Mouse (Mus musculus) liver, embryonic 16.5 days (tissue): ENCODE data around the gene Wdr38. TPM values are rescaled to one million over a fixed set of nuclear protein-coding genes. Genes with fewer than 3 reads are reported as not detected.
"Not testable (repeated sequence)": the region's sequence is repeated elsewhere in the genome, so short reads cannot be mapped to it uniquely, and the experiment has no call there.

Source experiments
- ATAC-seq: fragments of 200-750 bp; cut with Nextera tagmentation; 2 replicates; pipeline ENCODE4 v1.8.0; 2017; ENCODE audit warnings: low read depth, mild to moderate bottlenecking, moderate number of reproducible peaks, moderate library complexity
- H3K27ac ChIP-seq: fragments of 300-500 bp; sonication (generic); 2 replicates; pipeline ENCODE4 v1.5.1; 2014; ENCODE audit warnings: mild to moderate bottlenecking, low read length
- H3K27me3 ChIP-seq: fragments of 300-500 bp; sonication (generic); 2 replicates; pipeline ENCODE4 v1.6.1; 2014; ENCODE audit warnings: low read depth, low read length, mixed read lengths; ENCODE audit not compliant: control insufficient read depth, insufficient read depth
- H3K36me3 ChIP-seq: fragments of 300-500 bp; sonication (generic); 2 replicates; pipeline ENCODE4 v1.6.1; 2014; ENCODE audit warnings: mild to moderate bottlenecking; ENCODE audit not compliant: control insufficient read depth, insufficient read depth
- H3K4me1 ChIP-seq: fragments of 300-500 bp; sonication (generic); 2 replicates; pipeline ENCODE4 v1.6.1; 2014; ENCODE audit warnings: low read depth, low read length, mixed read lengths; ENCODE audit not compliant: control insufficient read depth
- H3K4me2 ChIP-seq: fragments of 300-500 bp; sonication (generic); 2 replicates; pipeline ENCODE4 v1.6.1; 2014; ENCODE audit warnings: low read depth, low read length, mixed read lengths
- H3K4me3 ChIP-seq: fragments of 300-500 bp; sonication (generic); 2 replicates; pipeline ENCODE4 v1.5.1; 2014; ENCODE audit warnings: low read depth, mild to moderate bottlenecking, low read length
- H3K9ac ChIP-seq: fragments of 300-500 bp; sonication (generic); 2 replicates; pipeline ENCODE4 v1.6.1; 2014; ENCODE audit warnings: low read depth, low read length
- H3K9me3 ChIP-seq: fragments of 300-500 bp; sonication (generic); replicated peaks from 2 replicates; pipeline ENCODE4 v1.6.1; 2016; ENCODE audit warnings: low read length; ENCODE audit not compliant: control insufficient read depth
- WGBS: fragments of 180-500 bp; shearing (Covaris S2); extraction: QIAGEN DNeasy Blood & Tissue Kit; methylation state at CpG from one replicate; pipeline ENCODE4 v1.1.7; 2014; ENCODE audit not compliant: insufficient replicate concordance; 5-methylcytosine and 5-hydroxymethylcytosine counted together
- polyA plus RNA-seq: library from polyadenylated mRNA; unstranded; fragments of >200 nt; fragmentation: Nextera tagmentation; extraction: Ambion mirVana; gene quantifications from 2 replicates; pipeline ENCODE4 v1.2.1, GENCODE M21; 2015

Wdr38 gene
- polyA plus RNA-seq, 1 experiment from 2014 or later = 0.85 TPM

- no peaks in the 10 kb centered on the region for H3K27me3 ChIP-seq
- peak overlapping the region; percentile 82 for H3K9ac ChIP-seq
- peak overlapping the region; percentile 91 for H3K4me3 ChIP-seq
- peak overlapping the region; percentile 92 for H3K4me2 ChIP-seq
- H3K27ac ChIP-seq = peak overlapping the region; percentile 96
- peaks cover 48% of the 10 kb centered on the region for H3K4me1 ChIP-seq
- WGBS = 3% methylated on average over 3 of the region's 3 CpGs
- no peaks in the 10 kb centered on the region for H3K9me3 ChIP-seq
- peaks cover 9% of the 10 kb centered on the region for H3K36me3 ChIP-seq
- ATAC-seq = no peak
Observed at GRCm38 (mm10) chr2:39008954-39009365, 11.7 kb downstream of the Wdr38 start.

- not testable (repeated sequence) for H3K27me3 ChIP-seq, H3K27ac ChIP-seq, H3K4me3 ChIP-seq, H3K4me2 ChIP-seq, H3K9me3 ChIP-seq, ATAC-seq, H3K9ac ChIP-seq
- peaks cover 14% of the 10 kb centered on the region for H3K36me3 ChIP-seq
- peaks cover 43% of the 10 kb centered on the region for H3K4me1 ChIP-seq
- 82% methylated on average over 5 of the region's 5 CpGs for WGBS
Observed at GRCm38 (mm10) chr2:39010144-39010543, 12.9 kb downstream of the Wdr38 start.

- peaks cover 37% of the 10 kb centered on the region for H3K4me1 ChIP-seq
- H3K9ac ChIP-seq = no peak overlapping the region
- H3K9me3 ChIP-seq = no peaks in the 10 kb centered on the region
- H3K4me2 ChIP-seq = no peak overlapping the region
- peaks cover 18% of the 10 kb centered on the region for H3K36me3 ChIP-seq
- no peak for ATAC-seq
- H3K27me3 ChIP-seq = no peaks in the 10 kb centered on the region
- no peak overlapping the region for H3K4me3 ChIP-seq
- no peak overlapping the region for H3K27ac ChIP-seq
Observed at GRCm38 (mm10) chr2:39011264-39011663, 14.0 kb downstream of the Wdr38 start.

GRCm38 (mm10) chr2:39011971-39012370 lies 14.7 kb downstream of the Wdr38 start:
- H3K27ac ChIP-seq = no peak overlapping the region
- no peak overlapping the region for H3K4me3 ChIP-seq
- WGBS = 82% methylated on average over 3 of the region's 3 CpGs
- H3K4me1 ChIP-seq = peaks cover 31% of the 10 kb centered on the region
- H3K4me2 ChIP-seq = no peak overlapping the region
- no peak overlapping the region for H3K9ac ChIP-seq
- H3K9me3 ChIP-seq = no peaks in the 10 kb centered on the region
- ATAC-seq = no peak
- H3K27me3 ChIP-seq = no peaks in the 10 kb centered on the region
- peaks cover 23% of the 10 kb centered on the region for H3K36me3 ChIP-seq

- H3K4me3 ChIP-seq = no peak overlapping the region
- H3K9ac ChIP-seq = no peak overlapping the region
- H3K4me2 ChIP-seq = no peak overlapping the region
- WGBS = 75% methylated on average over 7 of the region's 7 CpGs
- no peaks in the 10 kb centered on the region for H3K9me3 ChIP-seq
- no peaks in the 10 kb centered on the region for H3K27me3 ChIP-seq
- H3K4me1 ChIP-seq = peaks cover 27% of the 10 kb centered on the region
- peaks cover 26% of the 10 kb centered on the region for H3K36me3 ChIP-seq
- no peak overlapping the region for H3K27ac ChIP-seq
- no peak for ATAC-seq
Observed at GRCm38 (mm10) chr2:39012768-39013279, 15.5 kb downstream of the Wdr38 start.

GRCm38 (mm10) chr2:39016581-39016980 lies 19.3 kb downstream of the Wdr38 start:
- no peak for ATAC-seq
- H3K27me3 ChIP-seq = no peaks in the 10 kb centered on the region
- no peaks in the 10 kb centered on the region for H3K9me3 ChIP-seq
- H3K4me2 ChIP-seq = no peak overlapping the region
- H3K4me3 ChIP-seq = no peak overlapping the region
- H3K4me1 ChIP-seq = peaks cover 6% of the 10 kb centered on the region; the same call in 1 of the 2 replicates
- no peak overlapping the region for H3K27ac ChIP-seq
- 56% methylated on average over 3 of the region's 3 CpGs for WGBS
- no peak overlapping the region for H3K9ac ChIP-seq
- H3K36me3 ChIP-seq = peaks cover 44% of the 10 kb centered on the region

GRCm38 (mm10) chr2:39020004-39020403 lies 22.7 kb downstream of the Wdr38 start:
- H3K4me3 ChIP-seq = no peak overlapping the region
- H3K4me1 ChIP-seq = no peaks in the 10 kb centered on the region
- no peaks in the 10 kb centered on the region for H3K27me3 ChIP-seq
- H3K9me3 ChIP-seq = no peaks in the 10 kb centered on the region
- no peak overlapping the region for H3K27ac ChIP-seq
- no peak for ATAC-seq
- H3K36me3 ChIP-seq = peaks cover 50% of the 10 kb centered on the region
- WGBS = 69% methylated on average over 1 of the region's 1 CpGs
- no peak overlapping the region for H3K4me2 ChIP-seq
- no peak overlapping the region for H3K9ac ChIP-seq

GRCm38 (mm10) chr2:39031611-39032010 lies 34.3 kb downstream of the Wdr38 start:
- no peak for ATAC-seq
- H3K27me3 ChIP-seq = no peaks in the 10 kb centered on the region
- 85% methylated on average over 1 of the region's 1 CpGs for WGBS
- H3K36me3 ChIP-seq = peaks cover 27% of the 10 kb centered on the region
- H3K4me1 ChIP-seq = no peaks in the 10 kb centered on the region
- no peaks in the 10 kb centered on the region for H3K9me3 ChIP-seq
- H3K9ac ChIP-seq = no peak overlapping the region
- H3K4me2 ChIP-seq = no peak overlapping the region
- no peak overlapping the region for H3K4me3 ChIP-seq
- H3K27ac ChIP-seq = no peak overlapping the region

GRCm38 (mm10) chr2:39040215-39040614 lies 42.9 kb downstream of the Wdr38 start:
- no peak overlapping the region for H3K9ac ChIP-seq
- 83% methylated on average over 1 of the region's 1 CpGs for WGBS
- H3K27ac ChIP-seq = no peak overlapping the region
- H3K9me3 ChIP-seq = no peaks in the 10 kb centered on the region
- H3K4me2 ChIP-seq = no peak overlapping the region
- no peak overlapping the region for H3K4me3 ChIP-seq
- no peaks in the 10 kb centered on the region for H3K27me3 ChIP-seq
- ATAC-seq = no peak
- no peaks in the 10 kb centered on the region for H3K4me1 ChIP-seq
- peaks cover 22% of the 10 kb centered on the region for H3K36me3 ChIP-seq
